Mouse (Mus musculus) forebrain, embryonic 12.5 days (tissue): ENCODE measurements around the gene Odf3l2. TPM values are rescaled to one million over a fixed set of nuclear protein-coding genes. Genes with fewer than 3 reads are reported as not detected.
A peak's percentile ranks its signal among the peaks of the same experiment; 100 is the strongest.

ENCODE experiments used
- ATAC-seq: fragments of 200-750 bp; cut with Nextera tagmentation; 2 replicates; pipeline ENCODE4 v1.8.0; 2017; ENCODE audit warnings: moderate TSS enrichment; ENCODE audit not compliant: low FRiP score
- H3K27ac ChIP-seq: fragments of 300-500 bp; sonication (generic); 2 replicates; pipeline ENCODE4 v1.5.1; 2016; ENCODE audit warnings: mild to moderate bottlenecking
- H3K27me3 ChIP-seq: fragments of 300-500 bp; sonication (generic); 2 replicates; pipeline ENCODE4 v1.6.1; 2016; ENCODE audit warnings: mild to moderate bottlenecking
- H3K36me3 ChIP-seq: fragments of 300-500 bp; sonication (generic); replicated peaks from 2 replicates; pipeline ENCODE4 v1.6.1; 2016; ENCODE audit warnings: mild to moderate bottlenecking
- H3K4me1 ChIP-seq: fragments of 300-500 bp; sonication (generic); 2 replicates; pipeline ENCODE4 v1.6.1; 2016
- H3K4me2 ChIP-seq: fragments of 300-500 bp; sonication (generic); 2 replicates; pipeline ENCODE4 v1.6.1; 2016; ENCODE audit warnings: mild to moderate bottlenecking, moderate library complexity
- H3K4me3 ChIP-seq: fragments of 300-500 bp; sonication (generic); replicated peaks from 2 replicates; pipeline ENCODE4 v1.5.1; 2016; ENCODE audit warnings: mild to moderate bottlenecking
- H3K9ac ChIP-seq: fragments of 300-500 bp; sonication (generic); 2 replicates; pipeline ENCODE4 v1.6.1; 2016; ENCODE audit warnings: mild to moderate bottlenecking
- H3K9me3 ChIP-seq: fragments of 300-500 bp; sonication (generic); 2 replicates; pipeline ENCODE4 v1.6.1; 2016
- WGBS: fragments of 180-500 bp; shearing (Covaris S2); methylation state at CpG from one replicate; pipeline ENCODE4 v1.1.7; 2016; 5-methylcytosine and 5-hydroxymethylcytosine counted together
- polyA plus RNA-seq: library from polyadenylated mRNA; unstranded; fragments of >200 nt; fragmentation: Nextera tagmentation; extraction: Ambion mirVana; gene quantifications from 2 replicates; pipeline ENCODE4 v1.2.1, GENCODE M21; 2016

The Odf3l2 gene
- polyA plus RNA-seq, 1 experiment from 2014 or later, result not detected

DNA sequence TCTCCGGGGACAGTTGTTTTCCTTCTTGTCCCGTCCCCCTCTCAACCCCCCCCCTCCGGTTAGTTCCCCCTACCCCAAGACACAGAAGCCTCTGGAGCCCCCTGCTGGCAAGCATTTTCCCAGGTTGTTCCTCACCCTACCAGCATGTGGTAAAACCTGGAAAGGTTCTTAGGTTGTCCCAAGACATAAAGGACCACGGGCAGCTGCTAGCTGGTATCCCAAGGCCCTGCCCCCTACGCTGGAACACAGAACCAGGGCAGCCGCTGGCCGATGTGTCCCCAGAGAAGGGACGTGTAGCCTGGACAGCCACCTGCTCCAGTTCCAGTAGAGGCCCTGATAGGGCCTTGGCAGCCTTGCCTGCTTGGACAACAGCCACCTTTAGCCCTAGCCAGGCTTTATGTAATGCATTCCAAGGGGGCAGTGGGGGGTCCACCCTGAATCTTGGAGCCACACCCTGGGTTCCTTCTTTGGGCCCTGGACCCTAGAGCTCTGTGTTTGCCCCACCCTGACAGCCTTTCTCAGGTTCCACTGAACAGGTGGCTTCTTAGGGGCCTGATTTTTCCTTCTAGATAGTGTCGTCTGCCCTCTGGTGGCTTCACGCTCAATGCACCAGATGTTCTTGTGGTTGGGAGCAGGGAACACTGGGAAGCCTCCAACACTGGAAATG is 37.5 kb upstream of the Odf3l2 start:
- peak overlapping the region; percentile 90 for H3K4me3 ChIP-seq
- 0 out of 2 replicates have a peak, but pooled peaks cover 3% of the 10 kb centered on the region for H3K27me3 ChIP-seq
- WGBS, result 5% methylated on average over 10 of the region's 10 CpGs
- H3K36me3 ChIP-seq, result peaks cover 41% of the 10 kb centered on the region
- H3K9ac ChIP-seq, result peak overlapping the region; percentile 88
- H3K4me1 ChIP-seq, result peaks cover 27% of the 10 kb centered on the region
- no peak for ATAC-seq
- peak overlapping the region; percentile 86 for H3K27ac ChIP-seq
- peak overlapping the region; percentile 94 for H3K4me2 ChIP-seq
- no peaks in the 10 kb centered on the region for H3K9me3 ChIP-seq

- ATAC-seq, result peak; percentile 10
- Histone ChIP-seq H3K27ac (peak overlapping the region; percentile 86), H3K4me1 (peaks cover 27% of the 10 kb centered on the region), H3K9ac (peak overlapping the region; percentile 88), H3K4me2 (peak overlapping the region; percentile 94), H3K27me3 (0 out of 2 replicates have a peak, but pooled peaks cover 3% of the 10 kb centered on the region), H3K4me3 (peak overlapping the region; percentile 90), H3K36me3 (peaks cover 35% of the 10 kb centered on the region), H3K9me3 (no peaks in the 10 kb centered on the region)
- WGBS, result under 1% methylated on average over 10 of the region's 10 CpGs
Measured at GRCm38 (mm10) chr10:79682551-79682915, 37.0 kb upstream of the Odf3l2 start.

GRCm38 (mm10) chr10:79681591-79682245 is 36.2 kb upstream of the Odf3l2 start, which contains the start of gene Cdc34:
TSS of gene Cdc34 (plus strand) at chr10:79682195.
- peak within 1 kb of the TSS; percentile 88 for H3K9ac ChIP-seq
- H3K36me3 ChIP-seq, result peaks cover 27% of the 10 kb centered on the region
- peaks cover 27% of the 10 kb centered on the region for H3K4me1 ChIP-seq
- peak within 1 kb of the TSS; percentile 90 for H3K4me3 ChIP-seq
- 0 out of 2 replicates have a peak, but pooled peaks cover 3% of the 10 kb centered on the region for H3K27me3 ChIP-seq
- ATAC-seq, result peak; percentile 95
- peak within 1 kb of the TSS; percentile 94 for H3K4me2 ChIP-seq
- WGBS, result under 1% methylated on average over 84 of the region's 84 CpGs
- H3K9me3 ChIP-seq, result no peaks in the 10 kb centered on the region
- H3K27ac ChIP-seq, result peak within 1 kb of the TSS; percentile 86

- Histone ChIP-seq H3K27ac (peak overlapping the region; percentile 86), H3K27me3 (0 out of 2 replicates have a peak, but pooled peaks cover 3% of the 10 kb centered on the region), H3K9me3 (no peaks in the 10 kb centered on the region), H3K36me3 (peaks cover 22% of the 10 kb centered on the region), H3K4me2 (peak overlapping the region; percentile 62), H3K4me1 (peaks cover 27% of the 10 kb centered on the region), H3K9ac (peak overlapping the region; percentile 50), H3K4me3 (peak overlapping the region; percentile 90)
- 43% methylated on average over 11 of the region's 11 CpGs for WGBS
- peak; percentile 37 for ATAC-seq
Measured at GRCm38 (mm10) chr10:79680606-79681495, 35.3 kb upstream of the Odf3l2 start.

GRCm38 (mm10) chr10:79675346-79676035 is 30.0 kb upstream of the Odf3l2 start:
- ATAC-seq, result no peak
- Histone ChIP-seq H3K9ac (no peak overlapping the region), H3K4me3 (no peak overlapping the region), H3K4me1 (peaks cover 13% of the 10 kb centered on the region), H3K9me3 (no peaks in the 10 kb centered on the region), H3K27ac (no peak overlapping the region), H3K36me3 (peaks cover 24% of the 10 kb centered on the region), H3K27me3 (0 out of 2 replicates have a peak, but pooled peaks cover 3% of the 10 kb centered on the region), H3K4me2 (no peak overlapping the region)
- WGBS, result 56% methylated on average over 44 of the region's 44 CpGs

GRCm38 (mm10) chr10:79673054-79673453 is 27.5 kb upstream of the Odf3l2 start:
- Histone ChIP-seq H3K27ac (no peak overlapping the region), H3K4me1 (peaks cover 24% of the 10 kb centered on the region)
- WGBS, result 93% methylated on average over 3 of the region's 3 CpGs

GRCm38 (mm10) chr10:79672088-79672455 is 26.5 kb upstream of the Odf3l2 start:
- no peaks in the 10 kb centered on the region for H3K27me3 ChIP-seq
- no peak overlapping the region for H3K9ac ChIP-seq
- no peak overlapping the region for H3K4me3 ChIP-seq
- 65% methylated on average over 3 of the region's 3 CpGs for WGBS
- H3K27ac ChIP-seq, result no peak overlapping the region
- no peaks in the 10 kb centered on the region for H3K9me3 ChIP-seq
- H3K4me1 ChIP-seq, result peaks cover 25% of the 10 kb centered on the region
- no peak overlapping the region for H3K4me2 ChIP-seq
- ATAC-seq, result no peak
- peaks cover 24% of the 10 kb centered on the region for H3K36me3 ChIP-seq

More at GRCm38 (mm10) chr10:79673054-79673453, 27.5 kb upstream of the Odf3l2 start:
- ATAC-seq, result no peak
- Histone ChIP-seq H3K4me3 (no peak overlapping the region), H3K36me3 (peaks cover 24% of the 10 kb centered on the region), H3K9ac (no peak overlapping the region), H3K9me3 (no peaks in the 10 kb centered on the region), H3K4me2 (no peak overlapping the region), H3K27me3 (no peaks in the 10 kb centered on the region)

GRCm38 (mm10) chr10:79671396-79672087 is 26.0 kb upstream of the Odf3l2 start:
- Histone ChIP-seq H3K9me3 (no peaks in the 10 kb centered on the region), H3K27ac (no peak overlapping the region), H3K4me2 (peak overlapping the region; percentile 88; the same call in 1 of the 2 replicates), H3K4me3 (no peak overlapping the region), H3K27me3 (no peaks in the 10 kb centered on the region), H3K9ac (0 out of 2 replicates have a peak overlapping the region, but pooled peaks have one; percentile 25), H3K36me3 (peaks cover 24% of the 10 kb centered on the region), H3K4me1 (peaks cover 25% of the 10 kb centered on the region)
- WGBS, result 73% methylated on average over 6 of the region's 6 CpGs
- no peak for ATAC-seq

- peak; percentile 21; the same call in 1 of the 2 replicates for ATAC-seq
- Histone ChIP-seq H3K27me3 (no peaks in the 10 kb centered on the region), H3K9ac (peak overlapping the region; percentile 83), H3K4me2 (peak overlapping the region; percentile 88), H3K4me1 (peaks cover 25% of the 10 kb centered on the region), H3K4me3 (peak overlapping the region; percentile 98), H3K27ac (peak overlapping the region; percentile 96), H3K9me3 (no peaks in the 10 kb centered on the region), H3K36me3 (peaks cover 15% of the 10 kb centered on the region)
- 35% methylated on average over 15 of the region's 15 CpGs for WGBS
Measured at GRCm38 (mm10) chr10:79670071-79670888, 24.7 kb upstream of the Odf3l2 start.

DNA sequence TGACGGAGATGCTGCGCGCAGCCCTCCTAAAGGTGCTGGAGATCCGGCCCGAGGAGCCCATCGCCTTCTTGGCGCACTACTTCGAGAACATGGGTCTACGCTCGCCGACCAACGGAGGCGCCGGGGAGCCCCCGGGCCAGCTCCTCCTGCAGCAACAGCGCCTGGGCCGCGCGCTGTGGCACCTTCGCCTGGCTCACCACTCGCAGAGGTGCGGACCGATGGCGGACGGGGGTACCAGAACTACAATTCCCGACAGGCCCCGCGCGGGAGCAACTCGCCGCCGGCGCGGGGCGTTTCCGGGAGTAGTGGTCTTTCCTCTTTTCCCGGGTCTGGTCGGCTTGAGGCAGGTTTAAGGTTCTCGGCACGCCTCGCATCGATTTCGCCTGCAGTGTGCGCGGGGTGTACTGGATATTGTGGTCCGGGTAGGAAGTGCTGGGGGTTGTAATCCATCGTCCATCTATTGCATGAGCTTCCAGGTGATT is 24.1 kb upstream of the Odf3l2 start:
- Histone ChIP-seq H3K9me3 (no peaks in the 10 kb centered on the region), H3K4me1 (peaks cover 25% of the 10 kb centered on the region)
- ATAC-seq, result peak; percentile 73

More for the DNA sequence above, 24.1 kb upstream of the Odf3l2 start:
- peak overlapping the region; percentile 83 for H3K9ac ChIP-seq
- no peaks in the 10 kb centered on the region for H3K27me3 ChIP-seq
- H3K36me3 ChIP-seq, result peaks cover 13% of the 10 kb centered on the region
- H3K4me3 ChIP-seq, result peak overlapping the region; percentile 98
- H3K27ac ChIP-seq, result peak overlapping the region; percentile 96
- peak overlapping the region; percentile 88 for H3K4me2 ChIP-seq
- under 1% methylated on average over 47 of the region's 47 CpGs for WGBS
